Mouse (Mus musculus) liver, adult 2 months (tissue): ENCODE measurements around the gene Kcng4. TPM values are rescaled to one million over a fixed set of nuclear protein-coding genes. Genes with fewer than 3 reads are reported as not detected.

ENCODE experiments used
- DNase-seq: peaks from one replicate; pipeline ENCODE4 v3.0.0-alpha.2; 2011; ENCODE audit warnings: low read depth, low spot score; ENCODE audit errors: extremely low read depth
- H3K27ac ChIP-seq: fragments of 200-500 bp; replicated peaks from 2 replicates; pipeline ENCODE4 v1.5.1; 2012; ENCODE audit warnings: low read depth, mild to moderate bottlenecking, control low read depth, inconsistent platforms, low read length; ENCODE audit not compliant: insufficient read depth
- H3K27me3 ChIP-seq: fragments of 200-500 bp; 2 replicates; pipeline ENCODE4 v1.6.1; 2012; ENCODE audit warnings: mild to moderate bottlenecking, moderate library complexity, low read length, inconsistent platforms; ENCODE audit not compliant: control insufficient read depth, insufficient read depth
- H3K36me3 ChIP-seq: fragments of 200-500 bp; 2 replicates; pipeline ENCODE4 v1.6.1; 2012; ENCODE audit warnings: low read length, inconsistent platforms; ENCODE audit not compliant: control insufficient read depth, insufficient read depth
- H3K4me1 ChIP-seq: fragments of 200-500 bp; 2 replicates; pipeline ENCODE4 v1.6.1; 2011; ENCODE audit warnings: low read length; ENCODE audit not compliant: control insufficient read depth, insufficient read depth
- H3K4me3 ChIP-seq: fragments of 200-500 bp; 2 replicates; pipeline ENCODE4 v1.5.1; 2011; ENCODE audit warnings: low read depth, mild to moderate bottlenecking, control low read depth, low read length, moderate library complexity; ENCODE audit not compliant: insufficient read depth
- H3K79me2 ChIP-seq: fragments of 200-500 bp; 2 replicates; pipeline ENCODE4 v1.6.1; 2012; ENCODE audit warnings: inconsistent platforms, mild to moderate bottlenecking, low read length, moderate library complexity; ENCODE audit not compliant: control insufficient read depth, insufficient read depth
- H3K9ac ChIP-seq: fragments of 200-500 bp; 2 replicates; pipeline ENCODE4 v1.6.1; 2012; ENCODE audit warnings: low read depth, mild to moderate bottlenecking, control low read depth, inconsistent platforms, low read length
- CTCF ChIP-seq: fragments of 200-500 bp; IDR thresholded peaks from 2 replicates; pipeline ENCODE4 v1.5.1; 2011; ENCODE audit warnings: low read depth, low read length, control low read depth
- POLR2A ChIP-seq: fragments of 200-500 bp; IDR thresholded peaks from 2 replicates; pipeline ENCODE4 v1.6.1; 2011; ENCODE audit warnings: low read length, control low read depth; ENCODE audit not compliant: insufficient read depth; ENCODE audit errors: extremely low read depth
- WGBS: fragments of 180-500 bp; shearing (Covaris S2); methylation state at CpG from one replicate; pipeline ENCODE4 v1.1.7; 2018; 5-methylcytosine and 5-hydroxymethylcytosine counted together
- polyA plus RNA-seq: library from polyadenylated mRNA; depleted of rRNA; stranded (reverse); fragments of >200 nt; gene quantifications from 2 replicates; pipeline ENCODE4 v1.2.3, GENCODE M21; 2012
- total RNA-seq: library from RNA; depleted of rRNA; stranded (reverse); fragments of >200 nt; gene quantifications from 2 replicates; pipeline ENCODE4 v1.2.3, GENCODE M21; 2014

The Kcng4 gene
- total and polyA plus RNA-seq, 2 experiments, result under 0.01 TPM; not detected in 1

DNA sequence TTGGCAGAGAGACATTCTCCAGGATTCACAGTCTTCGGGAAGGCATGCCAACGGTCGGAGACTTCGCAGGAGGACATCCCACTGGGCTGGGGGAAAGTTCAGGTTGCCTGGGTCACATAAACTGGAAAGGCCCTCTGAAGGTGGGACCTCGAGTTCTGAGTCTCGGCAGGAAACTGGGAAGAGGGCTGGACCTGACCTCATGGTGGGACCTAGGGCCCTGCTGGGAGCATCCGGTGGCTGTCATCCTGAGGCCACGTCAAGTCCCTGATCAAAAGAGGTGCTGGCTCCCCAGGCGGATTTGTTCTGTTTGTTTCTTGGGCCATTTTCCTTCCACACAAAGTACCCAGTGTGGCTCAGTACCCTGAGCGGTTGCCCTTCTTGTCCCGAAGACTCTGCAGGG, 28.0 kb upstream of the Kcng4 start:
- Histone ChIP-seq H3K27me3 (no peaks in the 10 kb centered on the region), H3K79me2 (no peaks in the 10 kb centered on the region), H3K27ac (no peak overlapping the region), H3K4me3 (no peak overlapping the region), H3K36me3 (no peaks in the 10 kb centered on the region), H3K9ac (no peak overlapping the region), H3K4me1 (peaks cover 3% of the 10 kb centered on the region; the same call in 1 of the 2 replicates)
- TF ChIP-seq POLR2A (no peak), CTCF (no peak)
- no peak for DNase-seq
- 72% methylated on average over 11 of the region's 11 CpGs for WGBS

DNA sequence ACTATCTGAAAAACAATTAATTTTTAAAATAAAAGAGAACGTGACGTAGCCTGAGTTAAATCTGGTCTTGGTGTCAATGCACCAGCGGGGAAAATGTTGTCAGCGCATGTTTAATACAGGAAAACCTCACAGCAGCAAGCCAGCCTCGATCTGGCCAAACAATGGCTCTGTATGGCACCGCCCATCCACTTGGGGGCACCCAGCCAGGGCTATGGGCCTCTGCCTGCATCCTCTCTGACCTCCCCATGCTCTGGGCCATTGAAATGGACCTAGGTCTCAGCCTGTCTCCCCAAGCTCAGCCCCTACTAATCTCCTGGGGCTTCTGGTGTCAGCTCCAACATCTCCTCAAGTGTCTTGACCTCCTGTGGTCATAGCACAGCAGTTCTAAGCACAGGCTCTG, 26.4 kb upstream of the Kcng4 start:
- Histone ChIP-seq H3K79me2 (no peaks in the 10 kb centered on the region), H3K27me3 (no peaks in the 10 kb centered on the region), H3K36me3 (no peaks in the 10 kb centered on the region), H3K4me3 (no peak overlapping the region), H3K9ac (no peak overlapping the region), H3K4me1 (peaks cover 3% of the 10 kb centered on the region; the same call in 1 of the 2 replicates), H3K27ac (peak overlapping the region; percentile 23)
- WGBS, result 73% methylated on average over 6 of the region's 6 CpGs
- no peak for DNase-seq
- TF ChIP-seq CTCF (no peak), POLR2A (no peak)

DNA sequence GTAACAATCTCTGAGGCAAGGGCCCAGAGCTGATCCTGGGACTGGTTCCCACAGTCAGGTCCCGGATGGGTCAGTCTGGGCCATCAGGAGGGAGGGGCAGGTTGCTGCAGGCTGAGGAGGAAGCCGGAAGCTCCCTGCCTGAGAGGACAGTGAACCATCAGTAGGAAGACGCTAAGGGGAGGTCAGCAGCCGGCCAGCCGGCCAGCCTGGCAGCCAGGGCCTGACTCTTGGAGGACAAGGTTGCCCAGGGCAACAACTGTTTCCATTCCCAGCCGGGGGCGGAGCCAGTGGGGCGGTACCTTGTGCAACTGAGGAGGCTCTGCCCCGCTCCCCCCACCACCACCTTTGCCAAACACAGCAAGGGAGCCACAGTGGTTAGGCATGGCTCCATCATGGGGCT, 25.6 kb upstream of the Kcng4 start:
- Histone ChIP-seq H3K9ac (no peak overlapping the region), H3K36me3 (no peaks in the 10 kb centered on the region), H3K27ac (peak overlapping the region; percentile 44), H3K27me3 (no peaks in the 10 kb centered on the region), H3K4me1 (peaks cover 3% of the 10 kb centered on the region; the same call in 1 of the 2 replicates), H3K79me2 (no peaks in the 10 kb centered on the region), H3K4me3 (no peak overlapping the region)
- WGBS, result 26% methylated on average over 9 of the region's 9 CpGs
- no peak for TF ChIP-seq POLR2A
- no peak for TF ChIP-seq CTCF
- peak; percentile 49 for DNase-seq

DNA sequence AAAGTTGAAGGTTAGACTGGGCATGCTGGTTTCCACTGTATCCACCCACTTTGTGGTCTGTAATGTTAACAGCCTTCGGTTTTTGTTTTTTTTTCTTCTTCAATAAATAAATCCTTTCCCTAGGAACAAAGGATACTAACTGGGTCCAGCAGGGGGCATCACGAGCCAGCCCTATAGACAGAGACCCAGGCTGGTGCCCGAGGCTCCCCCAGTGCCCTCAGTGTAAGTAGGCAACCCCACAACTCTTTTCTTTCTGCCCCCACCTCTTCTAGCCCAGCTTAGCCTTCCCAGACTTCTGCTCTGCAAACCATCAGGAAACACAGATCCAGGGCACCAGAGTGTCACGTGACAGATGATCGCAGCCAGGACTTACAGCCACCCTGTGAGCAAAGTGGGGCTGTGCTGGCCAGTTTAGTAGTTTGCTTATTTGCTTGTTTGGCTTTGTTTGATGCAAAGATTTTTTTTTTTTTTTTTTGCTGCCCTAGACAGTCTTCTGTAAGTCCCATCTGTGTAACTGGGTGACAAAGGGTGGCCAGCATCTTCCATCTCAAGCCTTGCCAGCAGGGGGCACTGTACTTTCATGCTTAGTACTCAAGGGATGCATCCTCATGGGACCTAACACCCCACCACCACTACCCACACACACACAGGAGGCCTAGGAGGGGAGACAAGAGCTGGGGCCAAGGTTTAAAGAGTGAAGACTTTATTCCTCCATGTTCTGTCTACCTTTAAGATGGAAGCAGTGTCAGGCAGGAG, 21.4 kb upstream of the Kcng4 start:
- no peaks in the 10 kb centered on the region for H3K36me3 ChIP-seq
- WGBS, result 47% methylated on average over 5 of the region's 5 CpGs
- DNase-seq, result no peak
- H3K27me3 ChIP-seq, result no peaks in the 10 kb centered on the region
- no peaks in the 10 kb centered on the region for H3K79me2 ChIP-seq
- TF ChIP-seq POLR2A (no peak), CTCF (peak; percentile 62)
- no peak overlapping the region for H3K9ac ChIP-seq
- no peak overlapping the region for H3K27ac ChIP-seq
- H3K4me1 ChIP-seq, result peaks cover 3% of the 10 kb centered on the region; the same call in 1 of the 2 replicates
- H3K4me3 ChIP-seq, result no peak overlapping the region

DNA sequence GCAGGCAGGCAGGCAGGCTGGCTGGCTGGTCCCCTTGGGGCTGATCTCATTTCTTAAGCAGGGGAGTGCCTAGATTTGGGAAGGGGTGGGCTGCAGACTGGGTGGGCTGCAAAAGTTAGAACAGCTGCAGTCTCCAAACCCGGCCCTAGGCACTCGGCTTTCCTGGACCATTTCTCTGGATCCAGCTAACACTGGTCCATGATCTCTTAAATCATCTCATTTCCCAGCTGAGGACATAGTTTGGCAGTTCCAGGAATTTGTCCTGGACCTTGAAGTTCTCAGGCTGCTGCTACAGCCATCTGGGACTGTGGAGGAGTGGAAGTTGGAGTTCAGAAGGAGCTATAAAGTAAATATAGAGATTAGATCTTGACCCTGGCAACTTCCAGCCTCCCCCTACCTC, 15.8 kb upstream of the Kcng4 start:
- H3K36me3 ChIP-seq, result no peaks in the 10 kb centered on the region
- 61% methylated on average over 2 of the region's 2 CpGs for WGBS
- no peak overlapping the region for H3K27ac ChIP-seq
- H3K9ac ChIP-seq, result no peak overlapping the region
- no peak for DNase-seq
- H3K79me2 ChIP-seq, result no peaks in the 10 kb centered on the region
- H3K4me3 ChIP-seq, result no peak overlapping the region
- no peaks in the 10 kb centered on the region for H3K4me1 ChIP-seq
- no peaks in the 10 kb centered on the region for H3K27me3 ChIP-seq
- TF ChIP-seq POLR2A (no peak), CTCF (no peak)

DNA sequence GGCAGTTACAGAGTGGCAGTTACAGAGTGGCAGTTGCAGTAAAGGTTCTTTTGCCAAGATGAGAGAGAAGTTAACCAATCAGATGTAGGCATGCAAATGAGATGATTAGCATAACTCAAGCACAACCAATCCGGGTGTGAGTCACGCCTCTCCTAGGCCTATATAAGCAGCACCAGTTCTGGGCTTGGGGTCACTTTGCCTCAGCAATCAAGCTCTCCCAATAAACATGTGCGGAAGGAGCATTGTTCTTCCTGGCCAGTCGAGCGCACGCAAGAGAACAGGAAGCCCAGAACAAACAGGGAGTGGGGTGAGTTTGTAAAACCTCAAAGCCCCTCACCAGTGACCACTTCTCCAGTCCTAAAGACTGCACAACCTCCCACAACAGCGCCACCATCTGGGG, 11.4 kb upstream of the Kcng4 start:
- DNase-seq, result no peak
- Histone ChIP-seq H3K79me2 (no peaks in the 10 kb centered on the region), H3K36me3 (no peaks in the 10 kb centered on the region), H3K27me3 (no peaks in the 10 kb centered on the region; the same call in 1 of the 2 replicates), H3K27ac (no peak overlapping the region), H3K4me1 (no peaks in the 10 kb centered on the region), H3K9ac (no peak overlapping the region), H3K4me3 (no peak overlapping the region)
- 81% methylated on average over 7 of the region's 7 CpGs for WGBS
- TF ChIP-seq CTCF (no peak), POLR2A (no peak)
